Mouse (Mus musculus) bone marrow macrophage, adult 2 months (primary cell): ENCODE results near the gene Gm28434. TPM values are rescaled to one million over a fixed set of nuclear protein-coding genes. Genes with fewer than 3 reads are reported as not detected.

Source experiments
- H3K27ac ChIP-seq: 2 replicates; pipeline ENCODE4 v1.5.1; 2012; ENCODE audit warnings: low read depth, low read length; ENCODE audit not compliant: insufficient read depth
- H3K4me1 ChIP-seq: 2 replicates; pipeline ENCODE4 v1.6.1; 2012; ENCODE audit warnings: low read length; ENCODE audit not compliant: control insufficient read depth, insufficient read depth
- H3K4me3 ChIP-seq: 2 replicates; pipeline ENCODE4 v1.5.1; 2012; ENCODE audit warnings: mild to moderate bottlenecking, low read length, moderate library complexity; ENCODE audit not compliant: insufficient read depth
- CTCF ChIP-seq: IDR thresholded peaks from 2 replicates; pipeline ENCODE4 v1.5.1; 2012; ENCODE audit warnings: low read depth, mild to moderate bottlenecking, low read length, moderate library complexity
- POLR2A ChIP-seq: IDR thresholded peaks from 2 replicates; pipeline ENCODE4 v1.6.1; 2012; ENCODE audit warnings: mild to moderate bottlenecking, low read depth, low read length, borderline replicate concordance
- polyA plus RNA-seq: library from polyadenylated mRNA; stranded (reverse); fragments of >200 nt; gene quantifications from 2 replicates; pipeline ENCODE4 v1.2.4, GENCODE M21; 2012; ENCODE audit not compliant: missing spikeins, insufficient read depth, insufficient read length

Gm28434 gene
- not detected in 2 replicates for polyA plus RNA-seq

- Histone ChIP-seq H3K4me3 (no peak within 1 kb of the TSS), H3K4me1 (no peaks in the 10 kb centered on the region), H3K27ac (no peak within 1 kb of the TSS)
- no peak for TF ChIP-seq POLR2A
- TF ChIP-seq CTCF = no peak
Measured at GRCm38 (mm10) chr5:87969201-87969600, at the start of gene Gm28434, which contains the start of gene 2310003L06Rik. Gene Gm28434, plus strand, starts transcription at chr5:87969517. Gene 2310003L06Rik, plus strand, starts transcription at chr5:87969459.

- no peak for TF ChIP-seq POLR2A
- TF ChIP-seq CTCF = no peak
- no peak within 1 kb of the TSS for H3K27ac ChIP-seq
- H3K4me3 ChIP-seq = no peak within 1 kb of the TSS
- no peaks in the 10 kb centered on the region for H3K4me1 ChIP-seq
Measured at GRCm38 (mm10) chr5:87925372-87925771, 43.9 kb upstream of the Gm28434 start, which contains the start of gene Csn3. Gene Csn3, plus strand, starts transcription at chr5:87925579.

GRCm38 (mm10) chr5:87931603-87932002 lies 37.7 kb upstream of the Gm28434 start:
- TF ChIP-seq CTCF (no peak), POLR2A (no peak)
- H3K4me3 ChIP-seq = no peak overlapping the region
- H3K27ac ChIP-seq = no peak overlapping the region
- no peaks in the 10 kb centered on the region for H3K4me1 ChIP-seq

- no peak overlapping the region for H3K27ac ChIP-seq
- no peak overlapping the region for H3K4me3 ChIP-seq
- TF ChIP-seq POLR2A (no peak), CTCF (no peak)
Measured at GRCm38 (mm10) chr5:87940752-87941151, 28.6 kb upstream of the Gm28434 start.

GRCm38 (mm10) chr5:87942515-87942914 lies 26.8 kb upstream of the Gm28434 start:
- TF ChIP-seq CTCF (no peak), POLR2A (no peak)
- no peak overlapping the region for H3K4me3 ChIP-seq
- H3K4me1 ChIP-seq = no peaks in the 10 kb centered on the region
- no peak overlapping the region for H3K27ac ChIP-seq

More at GRCm38 (mm10) chr5:87940752-87941151, 28.6 kb upstream of the Gm28434 start:
- no peaks in the 10 kb centered on the region for H3K4me1 ChIP-seq

- Histone ChIP-seq H3K27ac (no peak overlapping the region), H3K4me1 (no peaks in the 10 kb centered on the region), H3K4me3 (no peak overlapping the region)
- TF ChIP-seq POLR2A (no peak), CTCF (no peak)
Measured at GRCm38 (mm10) chr5:87951836-87952235, 17.5 kb upstream of the Gm28434 start.

- no peak for TF ChIP-seq POLR2A
- no peak for TF ChIP-seq CTCF
- H3K27ac ChIP-seq = no peak within 1 kb of the TSS
- H3K4me1 ChIP-seq = no peaks in the 10 kb centered on the region
- H3K4me3 ChIP-seq = no peak within 1 kb of the TSS
Measured at GRCm38 (mm10) chr5:87979139-87979538, 9.8 kb downstream of the Gm28434 start, which contains the start of gene Cabs1. Gene Cabs1, plus strand, starts transcription at chr5:87979439.

GRCm38 (mm10) chr5:87982468-87983214 lies 13.3 kb downstream of the Gm28434 start:
- Histone ChIP-seq H3K4me1 (no peaks in the 10 kb centered on the region), H3K4me3 (no peak overlapping the region), H3K27ac (no peak overlapping the region)
- TF ChIP-seq POLR2A (no peak), CTCF (no peak)

GRCm38 (mm10) chr5:88002249-88002648 lies 32.9 kb downstream of the Gm28434 start, which contains the start of gene Smr3a:
Gene Smr3a, plus strand, starts transcription at chr5:88002549.
- Histone ChIP-seq H3K27ac (no peak within 1 kb of the TSS), H3K4me3 (no peak within 1 kb of the TSS), H3K4me1 (no peaks in the 10 kb centered on the region)
- TF ChIP-seq POLR2A = no peak
- TF ChIP-seq CTCF = no peak

GRCm38 (mm10) chr5:88005241-88005640 lies 35.9 kb downstream of the Gm28434 start:
- Histone ChIP-seq H3K4me3 (no peak overlapping the region), H3K27ac (no peak overlapping the region), H3K4me1 (no peaks in the 10 kb centered on the region)
- TF ChIP-seq CTCF (no peak), POLR2A (no peak)

Other genes starting within 250 kb of the Gm28434 start
- gene Csn1s2a, start 194.9 kb upstream of the Gm28434 start, polyA plus RNA-seq = not detected in 2 replicates
- not detected in 2 replicates for gene Csn1s2b, start 161.4 kb upstream of the Gm28434 start, polyA plus RNA-seq
- gene Prr27, start 143.8 kb upstream of the Gm28434 start, polyA plus RNA-seq = not detected in 2 replicates
- not detected in 2 replicates for gene Odam, start 84.5 kb upstream of the Gm28434 start, polyA plus RNA-seq
- 0.45 TPM in 1 of 2 replicates, not detected in the other for gene Csn3, start 43.9 kb upstream of the Gm28434 start, polyA plus RNA-seq
- gene 2310003L06Rik, start 58 bp upstream of the Gm28434 start, polyA plus RNA-seq = not detected in 2 replicates
- gene Cabs1, start 9.9 kb downstream of the Gm28434 start, polyA plus RNA-seq = not detected in 2 replicates
- not detected in 2 replicates for gene Smr3a, start 33.0 kb downstream of the Gm28434 start, polyA plus RNA-seq
- not detected in 2 replicates for gene Smr2, start 117.0 kb downstream of the Gm28434 start, polyA plus RNA-seq
- not detected in 2 replicates for gene Gm11116, start 142.0 kb downstream of the Gm28434 start, polyA plus RNA-seq
- gene Gm11115, start 184.6 kb downstream of the Gm28434 start, polyA plus RNA-seq = not detected in 2 replicates